Mouse (Mus musculus): ENCODE results near the gene Fam129b. TPM values are rescaled to one million over a fixed set of nuclear protein-coding genes. Genes with fewer than 3 reads are reported as not detected.

The Fam129b gene
- total and polyA plus RNA-seq, 3 experiments: 0.26 to 0.55 (median 0.50) TPM

- no peaks in the 10 kb centered on the region for H3K36me3 ChIP-seq (replicated peaks in 1 of 2; ENCODE audit: control insufficient read depth in 1 of 2, insufficient read depth in 1 of 2, low read length in 1 of 2)
- peaks cover 11% of the 10 kb centered on the region for H3K27me3 ChIP-seq (replicated peaks)
- H3K9me3 ChIP-seq (replicated peaks; ENCODE audit: low read length): no peaks in the 10 kb centered on the region
- H3K9ac ChIP-seq (ENCODE audit: insufficient read depth, low read depth): no peak overlapping the region
- no peak overlapping the region for H3K4me2 ChIP-seq (ENCODE audit: insufficient read depth, low read depth, poor library complexity, severe bottlenecking)
- H3K79me2 ChIP-seq (replicated peaks; ENCODE audit: control insufficient read depth, extremely low read depth, insufficient read depth, poor library complexity, severe bottlenecking): no peaks in the 10 kb centered on the region
- dilution Hi-C loops (cut with MboI; ENCODE audit: extremely low pct_ligation_motif_present, extremely low pct_unique_long_range_greater_than_20kb, low sequenced_read_pairs): no loop called here
- TF ChIP-seq RAD21 (IDR thresholded peaks at IDR 0.05; ENCODE audit: low read depth, low read length) (peak; percentile 65), MXI1 (IDR thresholded peaks at IDR 0.05; ENCODE audit: low read depth, low read length) (no peak), MYC (IDR thresholded peaks at IDR 0.05; ENCODE audit: low read depth, low read length) (0 out of 2 replicates have a peak, but pooled peaks have one; percentile 53), CHD1 (IDR thresholded peaks at IDR 0.05; ENCODE audit: low read depth, low read length) (no peak), MAFK (IDR thresholded peaks at IDR 0.05; ENCODE audit: insufficient replicate concordance, low read length) (no peak), MEF2A (IDR thresholded peaks at IDR 0.05; ENCODE audit: borderline replicate concordance, low read depth, low read length) (peak; percentile 53; the same call in 1 of the 2 replicates), POLR2A (IDR thresholded peaks at IDR 0.05; ENCODE audit: low read depth, low read length) (no peak), CTCF (conservative IDR thresholded peaks at IDR 0.05 in 1 of 2, IDR thresholded peaks at IDR 0.05 in 1 of 2; ENCODE audit: low read depth in 2 of 2, low read length in 2 of 2) (peak; percentile 100), SMC3 (IDR thresholded peaks at IDR 0.05; ENCODE audit: low read depth, low read length) (peak; percentile 99), ZNF384 (IDR thresholded peaks at IDR 0.05; ENCODE audit: low read depth, low read length) (peak; percentile 78), TCF12 (IDR thresholded peaks at IDR 0.05; ENCODE audit: low read depth, low read length) (peak; percentile 65; the same call in 1 of the 2 replicates), RCOR1 (conservative IDR thresholded peaks at IDR 0.05; ENCODE audit: low read depth, low read length) (no peak), PAX5 (IDR thresholded peaks at IDR 0.05; ENCODE audit: low read length) (no peak), POLR2AphosphoS2 (IDR thresholded peaks at IDR 0.05; ENCODE audit: low read depth, low read length) (no peak), CHD2 (IDR thresholded peaks at IDR 0.05; ENCODE audit: low read length) (no peak), JUND (conservative IDR thresholded peaks at IDR 0.05; ENCODE audit: low read depth, low read length) (peak; percentile 67; the same call in 1 of the 2 replicates), MAX (IDR thresholded peaks at IDR 0.05; ENCODE audit: low read length) (no peak), ELF1 (IDR thresholded peaks at IDR 0.05; ENCODE audit: low read depth, low read length) (0 out of 2 replicates have a peak, but pooled peaks have one; percentile 22), NELFE (IDR thresholded peaks at IDR 0.05; ENCODE audit: low read depth, low read length) (peak; percentile 98; the same call in 1 of the 2 replicates), ZC3H11A (IDR thresholded peaks at IDR 0.05; ENCODE audit: low read depth, low read length) (peak; percentile 30; the same call in 1 of the 2 replicates), IRF4 (IDR thresholded peaks at IDR 0.05; ENCODE audit: low read depth, low read length) (peak; percentile 40; the same call in 1 of the 2 replicates), NRF1 (IDR thresholded peaks at IDR 0.05; ENCODE audit: low read depth, low read length) (peak; percentile 37; the same call in 1 of the 2 replicates), ZMIZ1 (IDR thresholded peaks at IDR 0.05; ENCODE audit: low read depth, low read length) (no peak), GABPA (IDR thresholded peaks at IDR 0.05; ENCODE audit: insufficient replicate concordance, low read depth, low read length) (no peak), ZKSCAN1 (IDR thresholded peaks at IDR 0.05; ENCODE audit: borderline replicate concordance, low read depth, low read length) (no peak), SIN3A (IDR thresholded peaks at IDR 0.05; ENCODE audit: low read length) (no peak), KAT2A (IDR thresholded peaks at IDR 0.05; ENCODE audit: insufficient replicate concordance, low read length) (no peak), HCFC1 (IDR thresholded peaks at IDR 0.05; ENCODE audit: low read depth, low read length) (peak; percentile 49), TBP (conservative IDR thresholded peaks at IDR 0.05; ENCODE audit: low read depth, low read length) (peak; percentile 75; the same call in 1 of the 2 replicates), BHLHE40 (IDR thresholded peaks at IDR 0.05; ENCODE audit: low read depth, low read length) (no peak), EP300 (IDR thresholded peaks at IDR 0.05; ENCODE audit: low read length) (no peak)
- DNase-seq (ENCODE audit: extremely low read depth): peak; percentile 89
- peaks cover 0 to 3% of the 10 kb centered on the region in 2 experiments; a peak in 2 of 4 replicates for H3K4me1 ChIP-seq (ENCODE audit: control insufficient read depth in 1 of 2, insufficient read depth in 2 of 2)
- H3K4me3 ChIP-seq (replicated peaks in 1 of 3; ENCODE audit: low read depth in 2 of 3, low read length in 2 of 3, poor library complexity in 1 of 3): no peak overlapping the region
- in situ Hi-C loops (cut with MboI; ENCODE audit: low pct_ligation_motif_present, low pct_unique_long_range_greater_than_20kb, low sequenced_read_pairs): loop anchor here (5.0 kb wide), 1 partner anchor 35 kb away; the partner anchor contains the start of gene Fam129b
- no peak overlapping the region for H3K27ac ChIP-seq (ENCODE audit: insufficient read depth, low read depth)
Measured at GRCm38 (mm10) chr2:32912210-32912804, 36.4 kb downstream of the Fam129b start.
